Mouse (Mus musculus) liver, postnatal 0 days (tissue): ENCODE results near the gene Alkal2. TPM values are rescaled to one million over a fixed set of nuclear protein-coding genes. Genes with fewer than 3 reads are reported as not detected.

Experiments used
- ATAC-seq: fragments of 200-750 bp; cut with Nextera tagmentation; 2 replicates; pipeline ENCODE4 v1.8.0; 2017; ENCODE audit warnings: mild to moderate bottlenecking, moderate library complexity
- DNase-seq: peaks from one replicate; pipeline ENCODE4 v3.0.0-alpha.2; 2016
- H3K27ac ChIP-seq: fragments of 300-500 bp; sonication (generic); 2 replicates; pipeline ENCODE4 v1.5.1; 2014; ENCODE audit warnings: antibody characterized with exemption, moderate library complexity, mild to moderate bottlenecking, low read depth
- H3K27me3 ChIP-seq: fragments of 300-500 bp; sonication (generic); 2 replicates; pipeline ENCODE4 v1.6.1; 2014; ENCODE audit warnings: low read length, control low read depth, mixed read lengths; ENCODE audit not compliant: insufficient read depth
- H3K36me3 ChIP-seq: fragments of 300-500 bp; sonication (generic); replicated peaks from 2 replicates; pipeline ENCODE4 v1.6.1; 2014; ENCODE audit warnings: mild to moderate bottlenecking, control low read depth, low read length, moderate library complexity, mixed read lengths; ENCODE audit not compliant: insufficient read depth
- H3K4me1 ChIP-seq: fragments of 300-500 bp; sonication (generic); 2 replicates; pipeline ENCODE4 v1.6.1; 2014; ENCODE audit warnings: antibody characterized with exemption, mild to moderate bottlenecking, control low read depth; ENCODE audit not compliant: insufficient read depth
- H3K4me2 ChIP-seq: fragments of 300-500 bp; sonication (generic); 2 replicates; pipeline ENCODE4 v1.6.1; 2014; ENCODE audit warnings: low read depth, mild to moderate bottlenecking, low read length, moderate library complexity, mixed read lengths
- H3K4me3 ChIP-seq: fragments of 300-500 bp; sonication (generic); 2 replicates; pipeline ENCODE4 v1.5.1; 2014; ENCODE audit warnings: low read depth, low read length
- H3K9ac ChIP-seq: fragments of 300-500 bp; sonication (generic); replicated peaks from 2 replicates; pipeline ENCODE4 v1.6.1; 2014; ENCODE audit warnings: mild to moderate bottlenecking, moderate library complexity
- H3K9me3 ChIP-seq: fragments of 300-500 bp; sonication (generic); 2 replicates; pipeline ENCODE4 v1.6.1; 2016; ENCODE audit warnings: mild to moderate bottlenecking, control low read depth, low read length, mixed read lengths
- CTCF ChIP-seq: sonication (generic); IDR thresholded peaks from 2 replicates; pipeline ENCODE4 v1.5.1; 2016; ENCODE audit warnings: antibody characterized with exemption, low read depth
- EP300 ChIP-seq: IDR thresholded peaks from 2 replicates; pipeline ENCODE4 v1.6.1; 2016; ENCODE audit warnings: antibody characterized with exemption, low read depth, mild to moderate bottlenecking
- WGBS: fragments of 180-500 bp; shearing (Covaris S2); extraction: QIAGEN DNeasy Blood & Tissue Kit; methylation state at CpG from one replicate; pipeline ENCODE4 v1.1.7; 2014; ENCODE audit not compliant: insufficient replicate concordance; 5-methylcytosine and 5-hydroxymethylcytosine counted together
- polyA plus RNA-seq: library from polyadenylated mRNA; unstranded; fragments of >200 nt; fragmentation: Nextera tagmentation; extraction: Ambion mirVana; gene quantifications from 2 replicates; pipeline ENCODE4 v1.2.1, GENCODE M21; 2015

The Alkal2 gene
- polyA plus RNA-seq, 1 experiment from 2014 or later, result not detected

GRCm38 (mm10) chr12:30864347-30864746, 19.8 kb upstream of the Alkal2 start:
- H3K4me3 ChIP-seq, result no peak overlapping the region
- 55% methylated on average over 2 of the region's 2 CpGs for WGBS
- no peak overlapping the region for H3K9ac ChIP-seq
- H3K36me3 ChIP-seq, result no peaks in the 10 kb centered on the region
- no peak for TF ChIP-seq CTCF
- TF ChIP-seq EP300, result no peak
- H3K27ac ChIP-seq, result no peak overlapping the region
- H3K4me2 ChIP-seq, result no peak overlapping the region
- H3K4me1 ChIP-seq, result no peaks in the 10 kb centered on the region
- no peak for DNase-seq
- no peaks in the 10 kb centered on the region for H3K27me3 ChIP-seq
- no peak for ATAC-seq
- H3K9me3 ChIP-seq, result no peaks in the 10 kb centered on the region

GRCm38 (mm10) chr12:30865781-30866180, 18.3 kb upstream of the Alkal2 start:
- no peak overlapping the region for H3K4me3 ChIP-seq
- no peaks in the 10 kb centered on the region for H3K9me3 ChIP-seq
- DNase-seq (no peak), ATAC-seq (no peak)
- TF ChIP-seq CTCF (no peak), EP300 (no peak)
- H3K4me2 ChIP-seq, result no peak overlapping the region
- 68% methylated on average over 4 of the region's 4 CpGs for WGBS
- no peak overlapping the region for H3K9ac ChIP-seq
- no peaks in the 10 kb centered on the region for H3K4me1 ChIP-seq
- H3K27me3 ChIP-seq, result no peaks in the 10 kb centered on the region
- no peaks in the 10 kb centered on the region for H3K36me3 ChIP-seq
- no peak overlapping the region for H3K27ac ChIP-seq

- Histone ChIP-seq H3K4me2 (no peak overlapping the region), H3K27me3 (peaks cover 24% of the 10 kb centered on the region), H3K36me3 (no peaks in the 10 kb centered on the region), H3K9me3 (no peaks in the 10 kb centered on the region), H3K27ac (no peak overlapping the region), H3K4me1 (0 out of 2 replicates have a peak, but pooled peaks cover 2% of the 10 kb centered on the region), H3K4me3 (no peak overlapping the region), H3K9ac (no peak overlapping the region)
- TF ChIP-seq EP300 (no peak), CTCF (no peak)
- WGBS, result 62% methylated on average over 6 of the region's 6 CpGs
- ATAC-seq (no peak), DNase-seq (no peak)
Observed at GRCm38 (mm10) chr12:30879447-30879846, 4.7 kb upstream of the Alkal2 start.

- 0 out of 2 replicates have a peak, but pooled peaks cover 4% of the 10 kb centered on the region for H3K4me1 ChIP-seq
- no peaks in the 10 kb centered on the region for H3K9me3 ChIP-seq
- H3K36me3 ChIP-seq, result no peaks in the 10 kb centered on the region
- no peak for DNase-seq
- no peak for ATAC-seq
- no peak overlapping the region for H3K9ac ChIP-seq
- WGBS, result 21% methylated on average over 4 of the region's 4 CpGs
- TF ChIP-seq CTCF (no peak), EP300 (no peak)
- H3K4me3 ChIP-seq, result no peak overlapping the region
- H3K27ac ChIP-seq, result no peak overlapping the region
- H3K27me3 ChIP-seq, result peaks cover 47% of the 10 kb centered on the region
- peak overlapping the region; percentile 55 for H3K4me2 ChIP-seq
Observed at GRCm38 (mm10) chr12:30883592-30883985, 533 bp upstream of the Alkal2 start.

- H3K4me2 ChIP-seq, result peak overlapping the region; percentile 55
Observed at GRCm38 (mm10) chr12:30884622-30885230, 604 bp downstream of the Alkal2 start.

GRCm38 (mm10) chr12:30885891-30886290, 1.8 kb downstream of the Alkal2 start:
- ATAC-seq (no peak), DNase-seq (no peak)
- H3K9ac ChIP-seq, result no peak overlapping the region
- H3K4me3 ChIP-seq, result no peak overlapping the region
- H3K4me1 ChIP-seq, result 0 out of 2 replicates have a peak, but pooled peaks cover 4% of the 10 kb centered on the region
- 73% methylated on average over 6 of the region's 6 CpGs for WGBS
- TF ChIP-seq EP300, result no peak
- TF ChIP-seq CTCF, result no peak
- H3K27me3 ChIP-seq, result peaks cover 47% of the 10 kb centered on the region
- H3K36me3 ChIP-seq, result no peaks in the 10 kb centered on the region
- no peaks in the 10 kb centered on the region for H3K9me3 ChIP-seq
- H3K27ac ChIP-seq, result no peak overlapping the region
- H3K4me2 ChIP-seq, result no peak overlapping the region

More at GRCm38 (mm10) chr12:30884622-30885230, 604 bp downstream of the Alkal2 start:
- Histone ChIP-seq H3K36me3 (no peaks in the 10 kb centered on the region), H3K27me3 (peaks cover 47% of the 10 kb centered on the region), H3K9me3 (no peaks in the 10 kb centered on the region), H3K4me3 (peak overlapping the region; percentile 26; the same call in 1 of the 2 replicates), H3K4me1 (0 out of 2 replicates have a peak, but pooled peaks cover 4% of the 10 kb centered on the region), H3K9ac (no peak overlapping the region), H3K27ac (no peak overlapping the region)
- no peak for DNase-seq
- TF ChIP-seq EP300, result no peak
- TF ChIP-seq CTCF, result no peak
- WGBS, result 9% methylated on average over 38 of the region's 39 CpGs
- no peak for ATAC-seq
